Mouse (Mus musculus) CH12.LX (cell line): ENCODE results near the gene Tjap1. TPM values are rescaled to one million over a fixed set of nuclear protein-coding genes. Genes with fewer than 3 reads are reported as not detected.

ENCODE experiments used
- DNase-seq: peaks from one replicate; pipeline ENCODE4 v3.0.0-alpha.2; 2013; ENCODE audit errors: extremely low read depth
- H3K27ac ChIP-seq: 2 replicates; pipeline ENCODE4 v1.5.1; 2012; ENCODE audit warnings: low read depth, mild to moderate bottlenecking, control low read depth, moderate library complexity; ENCODE audit not compliant: insufficient read depth
- H3K27me3 ChIP-seq: replicated peaks from 2 replicates; pipeline ENCODE3; 2012; ENCODE audit warnings: inconsistent platforms
- H3K36me3 ChIP-seq, 2 experiments: replicated peaks in 1 of 2; 2 replicates each; pipeline versions ENCODE3 to v1.6.1; 2012; ENCODE audit warnings: inconsistent platforms in 1 of 2, low read length in 1 of 2, mild to moderate bottlenecking in 1 of 2, mixed read lengths in 1 of 2, moderate library complexity in 1 of 2; ENCODE audit not compliant: control insufficient read depth in 1 of 2, insufficient read depth in 1 of 2
- H3K4me1 ChIP-seq, 2 experiments: 2 replicates each; pipeline ENCODE4 v1.6.1; 2012; ENCODE audit warnings: inconsistent platforms in 1 of 2, moderate library complexity in 1 of 2; ENCODE audit not compliant: insufficient read depth in 2 of 2, control insufficient read depth in 1 of 2
- H3K4me2 ChIP-seq: 2 replicates; pipeline ENCODE4 v1.6.1; 2012; ENCODE audit warnings: low read depth, mild to moderate bottlenecking, control low read depth; ENCODE audit not compliant: poor library complexity, insufficient read depth, severe bottlenecking
- H3K4me3 ChIP-seq, 3 experiments: fragments of 150-350 bp in 1 of 3; sonication (generic) in 1 of 3; replicated peaks in 1 of 3; 2 replicates each; pipeline versions ENCODE3 to v1.5.1; 2011 to 2012; ENCODE audit warnings: low read depth in 2 of 3, low read length in 2 of 3, mild to moderate bottlenecking in 2 of 3, moderate library complexity in 2 of 3, control low read depth in 1 of 3, improper control_type of control experiment in 1 of 3, inconsistent platforms in 1 of 3, mixed read lengths in 1 of 3; ENCODE audit not compliant: poor library complexity in 1 of 3
- H3K79me2 ChIP-seq: replicated peaks from 2 replicates; pipeline ENCODE4 v1.6.1; 2012; ENCODE audit warnings: mild to moderate bottlenecking, moderate library complexity; ENCODE audit not compliant: control insufficient read depth, poor library complexity, insufficient read depth, severe bottlenecking; ENCODE audit errors: extremely low read depth
- H3K9ac ChIP-seq: 2 replicates; pipeline ENCODE4 v1.6.1; 2012; ENCODE audit warnings: low read depth, mild to moderate bottlenecking, control low read depth, moderate library complexity; ENCODE audit not compliant: insufficient read depth
- H3K9me3 ChIP-seq: replicated peaks from 2 replicates; pipeline ENCODE3; 2012; ENCODE audit warnings: low read length, inconsistent platforms, mixed read lengths
- BHLHE40 ChIP-seq: IDR thresholded peaks from 2 replicates; pipeline ENCODE4 v1.6.1; 2011; ENCODE audit warnings: mild to moderate bottlenecking, low read depth, low read length, improper control_type of control experiment
- CTCF ChIP-seq, 2 experiments: IDR thresholded peaks in 1 of 2; conservative IDR thresholded peaks in 1 of 2; 2 replicates each; pipeline ENCODE4 v1.5.1; 2011 to 2012; ENCODE audit warnings: low read depth in 2 of 2, low read length in 2 of 2, improper control_type of control experiment in 1 of 2, inconsistent platforms in 1 of 2, mild to moderate bottlenecking in 1 of 2, moderate library complexity in 1 of 2
- E2F4 ChIP-seq: IDR thresholded peaks from 2 replicates; pipeline ENCODE4 v1.6.1; 2011; ENCODE audit warnings: low read depth, low read length, improper control_type of control experiment; ENCODE audit not compliant: insufficient replicate concordance
- ETS1 ChIP-seq: conservative IDR thresholded peaks from 2 replicates; pipeline ENCODE4 v1.6.1; 2012; ENCODE audit warnings: low read depth, mild to moderate bottlenecking, inconsistent platforms, low read length, improper control_type of control experiment, moderate library complexity
- GABPA ChIP-seq: IDR thresholded peaks from 2 replicates; pipeline ENCODE4 v1.6.1; 2012; ENCODE audit warnings: low read depth, low read length, improper control_type of control experiment, inconsistent platforms; ENCODE audit not compliant: insufficient replicate concordance
- IRF4 ChIP-seq: IDR thresholded peaks from 2 replicates; pipeline ENCODE4 v1.6.1; 2014; ENCODE audit warnings: low read depth, mild to moderate bottlenecking, inconsistent platforms, low read length, improper control_type of control experiment
- MXI1 ChIP-seq: IDR thresholded peaks from 2 replicates; pipeline ENCODE4 v1.6.1; 2011; ENCODE audit warnings: mild to moderate bottlenecking, low read depth, low read length, improper control_type of control experiment
- MYC ChIP-seq: IDR thresholded peaks from 2 replicates; pipeline ENCODE4 v1.6.1; 2011; ENCODE audit warnings: low read depth, mild to moderate bottlenecking, improper control_type of control experiment, low read length
- PAX5 ChIP-seq: IDR thresholded peaks from 2 replicates; pipeline ENCODE4 v1.6.1; 2012; ENCODE audit warnings: low read length, inconsistent platforms, mixed read lengths
- POLR2AphosphoS2 ChIP-seq: IDR thresholded peaks from 2 replicates; pipeline ENCODE4 v1.6.1; 2011; ENCODE audit warnings: low read depth, low read length, improper control_type of control experiment
- SIN3A ChIP-seq: IDR thresholded peaks from 2 replicates; pipeline ENCODE4 v1.6.1; 2012; ENCODE audit warnings: low read length, improper control_type of control experiment, inconsistent platforms
- UBTF ChIP-seq: IDR thresholded peaks from 2 replicates; pipeline ENCODE4 v1.6.1; 2012; ENCODE audit warnings: low read depth, mild to moderate bottlenecking, inconsistent platforms, low read length, improper control_type of control experiment, moderate library complexity
- USF2 ChIP-seq: conservative IDR thresholded peaks from 2 replicates; pipeline ENCODE4 v1.6.1; 2011; ENCODE audit warnings: low read depth, low read length, improper control_type of control experiment
- ZMIZ1 ChIP-seq: IDR thresholded peaks from 2 replicates; pipeline ENCODE4 v1.6.1; 2012; ENCODE audit warnings: low read depth, mild to moderate bottlenecking, inconsistent platforms, low read length, improper control_type of control experiment
- ZNF384 ChIP-seq: IDR thresholded peaks from 2 replicates; pipeline ENCODE4 v1.6.1; 2012; ENCODE audit warnings: low read depth, low read length, improper control_type of control experiment, inconsistent platforms
- dilution Hi-C: fragments of 300-500 bp; cut with MboI; formaldehyde crosslinking; loops from 2 replicates; pipeline ENCODE4 v1.14.3; 2020; ENCODE audit warnings: low sequenced_read_pairs; ENCODE audit not compliant: extremely low pct_unique_long_range_greater_than_20kb, extremely low pct_ligation_motif_present
- in situ Hi-C: fragments of 300-500 bp; cut with MboI; formaldehyde crosslinking; loops from 3 replicates; pipeline ENCODE4 v1.14.3; 2019; ENCODE audit warnings: low sequenced_read_pairs, low pct_ligation_motif_present, low pct_unique_long_range_greater_than_20kb, mixed read lengths
- polyA plus RNA-seq: library from polyadenylated mRNA; unstranded; fragments of >175 nt; gene quantifications from 2 replicates; pipeline ENCODE4 v1.2.1, GENCODE M21; 2012; ENCODE audit warnings: low read depth; ENCODE audit not compliant: insufficient read length
- total RNA-seq, 2 experiments: library from RNA; depleted of rRNA; stranded (reverse); fragments of 300-350 nt in 1 of 2; fragments of >200 nt in 1 of 2; gene quantifications; 2 replicates each; pipeline ENCODE4 v1.2.3; 2012 to 2014

Tjap1 gene
- total and polyA plus RNA-seq, 3 experiments: 8.6 to 24.3 (median 14.2) TPM

DNA sequence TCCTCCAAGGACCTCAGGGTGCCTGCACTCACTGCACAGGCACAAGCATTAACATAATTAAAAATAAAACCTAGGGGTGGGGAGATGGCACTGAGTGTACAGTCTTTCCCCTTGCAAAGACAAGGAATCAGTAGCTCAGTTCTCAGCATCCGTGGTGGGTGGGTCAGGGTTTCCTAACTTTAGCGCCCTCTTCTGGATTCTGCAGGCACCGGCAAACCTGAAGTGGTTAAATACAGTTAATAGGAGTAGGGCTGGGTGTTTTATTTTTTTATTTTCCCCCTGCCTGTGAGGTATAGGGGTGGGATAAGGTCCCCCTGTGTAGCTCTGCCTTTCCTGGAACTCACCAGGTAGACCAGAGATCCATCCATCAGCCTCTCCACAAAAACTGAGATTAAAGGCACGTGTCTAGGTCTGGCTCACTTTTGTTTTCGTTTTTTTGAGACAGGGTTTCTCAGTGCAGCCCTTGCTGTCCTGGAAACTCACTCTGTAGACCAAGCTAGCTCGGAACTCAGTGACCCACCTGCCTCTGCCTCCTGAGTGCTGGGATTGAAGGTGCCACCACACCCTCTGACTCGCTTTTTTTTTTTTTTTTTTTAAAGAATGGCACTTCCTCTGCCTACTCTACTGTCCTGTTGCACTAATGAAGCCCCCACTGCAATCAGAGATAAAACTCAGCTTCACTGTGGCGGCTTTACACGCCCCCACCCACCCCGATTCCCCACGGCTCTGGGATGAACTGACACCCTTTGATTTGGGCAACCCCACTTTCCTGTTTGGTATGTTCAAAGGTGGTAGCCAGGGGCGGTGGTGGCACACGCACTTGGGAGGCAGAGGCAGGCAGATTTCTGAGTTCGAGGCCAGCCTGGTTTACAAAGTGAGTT, 30.0 kb downstream of the Tjap1 start:
- Histone ChIP-seq H3K4me3 (peak overlapping the region; percentile 50 to 62 (median 60)), H3K4me2 (peak overlapping the region; percentile 87), H3K4me1 (peaks cover 9 to 28% of the 10 kb centered on the region in 2 experiments), H3K9ac (peak overlapping the region; percentile 65), H3K79me2 (peaks cover 11% of the 10 kb centered on the region), H3K27ac (peak overlapping the region; percentile 25; the same call in 1 of the 2 replicates), H3K36me3 (peaks cover 35 to 58% of the 10 kb centered on the region in 2 experiments), H3K27me3 (no peaks in the 10 kb centered on the region)
- dilution Hi-C loops: no loop called here
- TF ChIP-seq E2F4 (no peak), CTCF (conservative IDR thresholded peaks at IDR 0.05 in 1 of 2, IDR thresholded peaks at IDR 0.05 in 1 of 2; ENCODE audit: low read depth in 2 of 2, low read length in 2 of 2) (peak; percentile 38 to 63; a peak in 3 of 4 replicates), MXI1 (peak; percentile 21; the same call in 1 of the 2 replicates), BHLHE40 (0 out of 2 replicates have a peak, but pooled peaks have one; percentile 41), ZNF384 (no peak; the same call in 1 of the 2 replicates)
- TF ChIP-seq, all 38 proteins: peak for 3
- DNase-seq: peak; percentile 62
- in situ Hi-C loops: no loop called here
- H3K9me3 ChIP-seq: no peaks in the 10 kb centered on the region

- DNase-seq: no peak
- TF ChIP-seq CTCF (conservative IDR thresholded peaks at IDR 0.05 in 1 of 2, IDR thresholded peaks at IDR 0.05 in 1 of 2; ENCODE audit: low read depth in 2 of 2, low read length in 2 of 2) (peak in 1 of 2 experiments; percentile 25; a peak in 2 of 4 replicates), MYC (no peak)
- TF ChIP-seq, all 38 proteins: peak for 1
- H3K4me1 ChIP-seq: peaks cover 13 to 37% of the 10 kb centered on the region in 2 experiments
- dilution Hi-C loops (no loop called here), in situ Hi-C loops (no loop called here)
- H3K4me3 ChIP-seq: no peak overlapping the region
- no peak overlapping the region for H3K4me2 ChIP-seq
- H3K79me2 ChIP-seq: peaks cover 26% of the 10 kb centered on the region
- peaks cover 29 to 50% of the 10 kb centered on the region in 2 experiments for H3K36me3 ChIP-seq
- H3K9me3 ChIP-seq: no peaks in the 10 kb centered on the region
- no peak overlapping the region for H3K9ac ChIP-seq
- H3K27ac ChIP-seq: no peak overlapping the region
- H3K27me3 ChIP-seq: no peaks in the 10 kb centered on the region
These were observed 31.7 kb downstream of the Tjap1 start for GRCm38 (mm10) chr17:46251174-46251573.

- H3K9me3 ChIP-seq: no peaks in the 10 kb centered on the region
- H3K4me1 ChIP-seq: peaks cover 8 to 33% of the 10 kb centered on the region in 2 experiments
- H3K79me2 ChIP-seq: peaks cover 28% of the 10 kb centered on the region
- peak overlapping the region; percentile 52; the same call in 1 of the 2 replicates for H3K4me2 ChIP-seq
- peak overlapping the region; percentile 37; the same call in 1 of the 2 replicates for H3K27ac ChIP-seq
- TF ChIP-seq PAX5 (no peak), MXI1 (no peak), POLR2AphosphoS2 (no peak), UBTF (0 out of 2 replicates have a peak, but pooled peaks have one; percentile 41), IRF4 (no peak), USF2 (no peak), GABPA (no peak), SIN3A (0 out of 2 replicates have a peak, but pooled peaks have one; percentile 19), ETS1 (no peak), ZMIZ1 (peak; percentile 9; the same call in 1 of the 2 replicates)
- DNase-seq: no peak
- no peaks in the 10 kb centered on the region for H3K27me3 ChIP-seq
- dilution Hi-C loops (no loop called here), in situ Hi-C loops (loop anchor here (25.0 kb wide), 1 partner anchor 739 kb away; no protein-coding TSS in a partner anchor)
- H3K9ac ChIP-seq: peak overlapping the region; percentile 92
- peak overlapping the region; percentile 71 to 96 (median 95) for H3K4me3 ChIP-seq
- peaks cover 57 to 77% of the 10 kb centered on the region in 2 experiments for H3K36me3 ChIP-seq
These were observed 34.7 kb downstream of the Tjap1 start for GRCm38 (mm10) chr17:46248189-46248522.
